Mouse (Mus musculus): Measurements from ENCODE around the gene Hook2. TPM values are rescaled to one million over a fixed set of nuclear protein-coding genes. Genes with fewer than 3 reads are reported as not detected.

The Hook2 gene
- polyA plus RNA-seq, 1 experiment from 2014 or later = 20.6 TPM

DNA sequence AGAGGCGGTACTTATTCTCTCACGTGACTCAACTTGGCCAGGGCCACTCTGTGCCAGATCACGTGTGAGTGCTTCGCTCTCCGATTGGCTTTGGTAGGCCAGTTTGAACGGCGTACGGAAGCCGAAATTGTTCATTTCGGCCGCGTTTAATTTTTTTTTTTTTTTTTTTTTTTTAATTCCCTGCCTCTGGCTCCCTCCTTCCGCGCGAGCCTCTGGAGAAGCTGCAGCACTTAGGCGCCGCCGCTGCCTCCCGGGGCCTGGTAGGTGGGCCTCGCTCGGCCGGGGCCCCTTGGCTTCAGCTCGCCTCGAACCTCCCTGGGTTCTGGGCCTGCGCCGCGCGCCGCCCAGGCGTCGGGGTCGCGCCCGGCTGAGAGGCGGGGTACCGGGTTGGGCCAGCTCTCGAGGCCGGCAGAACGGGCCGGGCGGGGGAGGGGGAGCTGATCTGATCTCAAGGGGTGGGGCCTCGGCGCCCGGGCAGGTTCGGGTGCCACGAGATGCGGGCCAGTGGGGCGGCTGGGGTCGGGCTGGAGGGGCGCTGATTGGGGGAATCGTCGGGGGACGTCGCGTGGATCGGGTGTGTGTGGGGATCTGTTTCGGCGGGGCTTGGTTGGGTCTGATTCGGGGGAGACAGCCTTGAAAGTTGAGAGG, 46.4 kb downstream of the Hook2 start, which contains the start of gene Tnpo2:
TSS of gene Tnpo2 (plus strand) at position 198 of the 648 bp plus-strand sequence.
- no peaks in the 10 kb centered on the region for H3K27me3 ChIP-seq
- H3K4me1 ChIP-seq = peaks cover 19% of the 10 kb centered on the region
- peak within 1 kb of the TSS; percentile 96 for H3K9ac ChIP-seq
- peak within 1 kb of the TSS; percentile 100 for H3K27ac ChIP-seq
- H3K4me3 ChIP-seq = peak within 1 kb of the TSS; percentile 87
- ATAC-seq (ENCODE audit: insufficient number of reproducible peaks, insufficient read depth, low FRiP score, low TSS enrichment) = peak; percentile 81
- no peaks in the 10 kb centered on the region for H3K9me3 ChIP-seq
- peak within 1 kb of the TSS; percentile 91 for H3K4me2 ChIP-seq (replicated peaks)
- WGBS = under 1% methylated on average over 59 of the region's 59 CpGs
- peaks cover 40% of the 10 kb centered on the region for H3K36me3 ChIP-seq

DNA sequence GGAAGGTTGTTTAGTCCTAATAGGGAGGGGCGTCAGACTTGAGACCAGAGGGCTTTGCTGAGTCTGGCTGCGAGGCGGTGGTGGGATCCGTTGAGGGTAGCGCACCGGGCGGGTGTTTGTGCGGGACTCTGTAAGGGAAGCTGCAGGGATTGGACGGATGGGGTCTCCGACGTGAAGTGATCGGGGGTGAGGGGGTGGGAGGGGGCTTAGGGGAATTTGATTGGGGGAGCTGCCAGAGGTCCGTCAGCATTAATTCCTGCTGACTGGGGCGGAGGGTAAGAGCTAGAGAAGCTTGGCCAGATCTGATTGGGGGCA, 46.9 kb downstream of the Hook2 start:
- H3K4me2 ChIP-seq (replicated peaks) = peak overlapping the region; percentile 91
- H3K4me1 ChIP-seq = peaks cover 19% of the 10 kb centered on the region
- peak overlapping the region; percentile 96 for H3K9ac ChIP-seq
- H3K36me3 ChIP-seq = peaks cover 40% of the 10 kb centered on the region
- H3K27me3 ChIP-seq = no peaks in the 10 kb centered on the region
- WGBS = 1% methylated on average over 14 of the region's 14 CpGs
- ATAC-seq (ENCODE audit: insufficient number of reproducible peaks, insufficient read depth, low FRiP score, low TSS enrichment) = peak; percentile 69
- peak overlapping the region; percentile 100 for H3K27ac ChIP-seq
- no peaks in the 10 kb centered on the region for H3K9me3 ChIP-seq
- H3K4me3 ChIP-seq = peak overlapping the region; percentile 87

DNA sequence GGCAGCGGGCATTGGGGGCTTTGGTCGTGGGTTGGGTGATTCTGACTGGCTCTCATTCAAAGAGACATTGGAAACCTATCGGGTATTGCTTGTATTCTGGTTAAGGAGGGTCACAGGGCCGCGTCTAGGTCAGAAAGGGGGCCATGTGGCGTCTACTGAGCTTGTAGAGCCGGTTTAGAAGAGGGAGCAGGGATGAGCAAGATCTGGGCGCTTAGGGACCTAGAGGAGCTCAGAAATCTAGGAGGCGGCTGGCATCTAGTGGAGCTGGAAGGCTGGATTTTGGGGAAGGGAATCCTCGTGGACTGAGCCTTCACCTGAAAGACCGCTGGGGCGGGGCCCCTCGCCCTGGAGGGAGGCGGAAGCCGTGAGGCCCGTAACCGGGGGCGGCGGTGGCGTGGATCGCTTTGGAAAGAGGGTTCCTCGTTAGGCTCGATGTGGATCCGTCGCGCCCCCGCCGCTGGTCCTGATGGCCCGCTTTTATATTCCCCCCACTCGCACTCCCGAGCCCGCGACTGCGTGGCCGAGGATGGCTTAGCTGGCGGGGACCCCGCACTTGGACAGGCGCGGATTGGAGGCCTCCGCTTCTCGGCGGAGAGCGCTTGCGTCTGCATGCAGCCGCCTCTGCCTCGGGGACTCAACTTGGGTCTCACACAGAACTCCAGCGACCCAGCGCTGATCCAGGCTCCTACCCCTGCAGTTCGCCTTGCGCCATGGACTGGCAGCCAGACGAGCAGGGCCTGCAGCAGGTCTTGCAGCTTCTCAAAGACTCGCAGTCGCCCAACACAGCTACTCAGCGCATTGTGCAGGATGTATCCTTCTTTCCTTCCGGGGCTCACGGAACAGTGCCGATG, 47.5 kb downstream of the Hook2 start:
- Histone ChIP-seq H3K36me3 (peaks cover 38% of the 10 kb centered on the region), H3K9me3 (no peaks in the 10 kb centered on the region), H3K9ac (peak overlapping the region; percentile 96), H3K4me1 (peaks cover 19% of the 10 kb centered on the region), H3K27me3 (no peaks in the 10 kb centered on the region), H3K4me3 (peak overlapping the region; percentile 87), H3K4me2 (replicated peaks) (peak overlapping the region; percentile 91), H3K27ac (peak overlapping the region; percentile 100)
- WGBS = under 1% methylated on average over 57 of the region's 57 CpGs
- 0 out of 2 replicates have a peak, but pooled peaks have one; percentile 2 for ATAC-seq (ENCODE audit: insufficient number of reproducible peaks, insufficient read depth, low FRiP score, low TSS enrichment)

DNA sequence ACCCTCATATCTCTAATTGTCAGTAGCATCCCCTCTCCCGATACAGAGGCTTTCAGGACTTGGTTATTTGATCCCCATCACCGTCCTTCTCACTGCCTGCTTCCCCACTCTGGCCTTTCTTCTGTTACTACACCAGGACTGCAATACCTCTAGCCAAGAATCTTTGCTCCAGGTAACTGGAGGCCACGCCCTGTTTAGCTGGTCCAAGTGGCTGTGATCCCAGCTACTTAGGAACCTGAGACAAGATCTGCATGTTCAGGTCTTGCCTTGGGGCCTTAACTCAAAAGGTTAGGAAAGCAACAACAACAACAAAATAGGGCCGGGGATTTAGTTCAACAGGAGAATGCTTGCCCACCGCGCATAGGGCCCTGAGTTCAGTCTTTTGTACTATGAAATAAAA, 53.2 kb downstream of the Hook2 start:
- no peak overlapping the region for H3K9ac ChIP-seq
- no peak overlapping the region for H3K4me2 ChIP-seq (replicated peaks)
- H3K27ac ChIP-seq = no peak overlapping the region
- H3K4me3 ChIP-seq = no peak overlapping the region
- H3K4me1 ChIP-seq = peaks cover 6% of the 10 kb centered on the region
- no peaks in the 10 kb centered on the region for H3K9me3 ChIP-seq
- ATAC-seq (ENCODE audit: insufficient number of reproducible peaks, insufficient read depth, low FRiP score, low TSS enrichment) = no peak
- H3K27me3 ChIP-seq = no peaks in the 10 kb centered on the region
- H3K36me3 ChIP-seq = peaks cover 86% of the 10 kb centered on the region
- whole genome bisulfite sequencing = 85% methylated on average over 6 of the region's 6 CpGs

Other genes starting within 250 kb of the Hook2 start
- 18.4 and 21.2 TPM in 2 replicates for gene Nfix, start 190.3 kb upstream of the Hook2 start, polyA plus RNA-seq (2016; fragmentation: Nextera tagmentation; extraction: Ambion mirVana)
- 5.3 and 5.5 TPM in 2 replicates for gene Dand5, start 167.8 kb upstream of the Hook2 start, polyA plus RNA-seq (2016; fragmentation: Nextera tagmentation; extraction: Ambion mirVana)
- 46.7 and 46.8 TPM in 2 replicates for gene Gadd45gip1, start 159.1 kb upstream of the Hook2 start, polyA plus RNA-seq (2016; fragmentation: Nextera tagmentation; extraction: Ambion mirVana)
- gene Rad23a, start 149.9 kb upstream of the Hook2 start, polyA plus RNA-seq (2016; fragmentation: Nextera tagmentation; extraction: Ambion mirVana) = 96.0 TPM in 2 replicates
- gene Calr, start 143.7 kb upstream of the Hook2 start, polyA plus RNA-seq (2016; fragmentation: Nextera tagmentation; extraction: Ambion mirVana) = 919 and 944 TPM in 2 replicates
- gene Farsa, start 133.6 kb upstream of the Hook2 start, polyA plus RNA-seq (2016; fragmentation: Nextera tagmentation; extraction: Ambion mirVana) = 106 and 108 TPM in 2 replicates
- 84.1 and 91.7 TPM in 2 replicates for gene Syce2, start 118.5 kb upstream of the Hook2 start, polyA plus RNA-seq (2016; fragmentation: Nextera tagmentation; extraction: Ambion mirVana)
- gene Gcdh, start 96.7 kb upstream of the Hook2 start, polyA plus RNA-seq (2016; fragmentation: Nextera tagmentation; extraction: Ambion mirVana) = 44.3 and 45.2 TPM in 2 replicates
- 4.7 and 5.4 TPM in 2 replicates for gene Klf1, start 88.7 kb upstream of the Hook2 start, polyA plus RNA-seq (2016; fragmentation: Nextera tagmentation; extraction: Ambion mirVana)
- gene Dnase2a, start 82.0 kb upstream of the Hook2 start, polyA plus RNA-seq (2016; fragmentation: Nextera tagmentation; extraction: Ambion mirVana) = 14.8 and 15.4 TPM in 2 replicates
- 5.3 and 5.7 TPM in 2 replicates for gene Mast1, start 53.2 kb upstream of the Hook2 start, polyA plus RNA-seq (2016; fragmentation: Nextera tagmentation; extraction: Ambion mirVana)
- 0.50 and 0.52 TPM in 2 replicates for gene Rtbdn, start 43.6 kb upstream of the Hook2 start, polyA plus RNA-seq (2016; fragmentation: Nextera tagmentation; extraction: Ambion mirVana)
- gene Gm49661, start 21.2 kb upstream of the Hook2 start, polyA plus RNA-seq (2016; fragmentation: Nextera tagmentation; extraction: Ambion mirVana) = not detected in 2 replicates
- gene Prdx2, start 21.0 kb upstream of the Hook2 start, polyA plus RNA-seq (2016; fragmentation: Nextera tagmentation; extraction: Ambion mirVana) = 1,038 and 1,130 TPM in 2 replicates
- gene Rnaseh2a, start 20.8 kb upstream of the Hook2 start, polyA plus RNA-seq (2016; fragmentation: Nextera tagmentation; extraction: Ambion mirVana) = 104 and 115 TPM in 2 replicates
- 8.0 and 9.0 TPM in 2 replicates for gene Junb, start 11.9 kb upstream of the Hook2 start, polyA plus RNA-seq (2016; fragmentation: Nextera tagmentation; extraction: Ambion mirVana)
- 0.08 TPM in 1 of 2 replicates, not detected in the other for gene Best2, start 23.9 kb downstream of the Hook2 start, polyA plus RNA-seq (2016; fragmentation: Nextera tagmentation; extraction: Ambion mirVana)
- gene Asna1, start 34.7 kb downstream of the Hook2 start, polyA plus RNA-seq (2016; fragmentation: Nextera tagmentation; extraction: Ambion mirVana) = 125 and 132 TPM in 2 replicates
- 160 and 176 TPM in 2 replicates for gene Trir, start 36.2 kb downstream of the Hook2 start, polyA plus RNA-seq (2016; fragmentation: Nextera tagmentation; extraction: Ambion mirVana)
- 31.7 and 33.3 TPM in 2 replicates for gene Tnpo2, start 46.3 kb downstream of the Hook2 start, polyA plus RNA-seq (2016; fragmentation: Nextera tagmentation; extraction: Ambion mirVana)
- gene Fbxw9, start 69.5 kb downstream of the Hook2 start, polyA plus RNA-seq (2016; fragmentation: Nextera tagmentation; extraction: Ambion mirVana) = 32.8 and 35.8 TPM in 2 replicates
- 0.90 TPM in 1 of 2 replicates, not detected in the other for gene Gm5741, start 77.4 kb downstream of the Hook2 start, polyA plus RNA-seq (2016; fragmentation: Nextera tagmentation; extraction: Ambion mirVana)
- 66.8 and 67.9 TPM in 2 replicates for gene Dhps, start 81.2 kb downstream of the Hook2 start, polyA plus RNA-seq (2016; fragmentation: Nextera tagmentation; extraction: Ambion mirVana)
- 118 and 128 TPM in 2 replicates for gene Wdr83os, start 90.1 kb downstream of the Hook2 start, polyA plus RNA-seq (2016; fragmentation: Nextera tagmentation; extraction: Ambion mirVana)
- gene Wdr83, start 90.7 kb downstream of the Hook2 start, polyA plus RNA-seq (2016; fragmentation: Nextera tagmentation; extraction: Ambion mirVana) = 48.9 and 49.1 TPM in 2 replicates
- 25.9 and 27.6 TPM in 2 replicates for gene Man2b1, start 92.7 kb downstream of the Hook2 start, polyA plus RNA-seq (2016; fragmentation: Nextera tagmentation; extraction: Ambion mirVana)
- 2.3 and 3.2 TPM in 2 replicates for gene Zfp791, start 132.5 kb downstream of the Hook2 start, polyA plus RNA-seq (2016; fragmentation: Nextera tagmentation; extraction: Ambion mirVana)
- not detected in 2 replicates for gene Cks1brt, start 161.3 kb downstream of the Hook2 start, polyA plus RNA-seq (2016; fragmentation: Nextera tagmentation; extraction: Ambion mirVana)
- gene Olfr371, start 235.4 kb downstream of the Hook2 start, polyA plus RNA-seq (2016; fragmentation: Nextera tagmentation; extraction: Ambion mirVana) = not detected in 2 replicates

Data from embryonic facial prominence, embryonic 12.5 days (tissue).